Mouse (Mus musculus) neural tube, embryonic 13.5 days (tissue): ENCODE data around the gene Clcn7. TPM values are rescaled to one million over a fixed set of nuclear protein-coding genes. Genes with fewer than 3 reads are reported as not detected.

Source experiments
- ATAC-seq: fragments of 200-750 bp; cut with Nextera tagmentation; 2 replicates; pipeline ENCODE4 v1.8.0; 2017; ENCODE audit warnings: low read depth, mild to moderate bottlenecking, moderate TSS enrichment, moderate library complexity
- H3K27ac ChIP-seq: fragments of 300-500 bp; sonication (generic); replicated peaks from 2 replicates; pipeline ENCODE4 v1.5.1; 2015; ENCODE audit warnings: moderate library complexity, mild to moderate bottlenecking, inconsistent platforms
- H3K27me3 ChIP-seq: fragments of 300-500 bp; sonication (generic); 2 replicates; pipeline ENCODE4 v1.6.1; 2015; ENCODE audit warnings: mild to moderate bottlenecking, inconsistent platforms
- H3K36me3 ChIP-seq: fragments of 300-500 bp; sonication (generic); 2 replicates; pipeline ENCODE4 v1.6.1; 2015; ENCODE audit warnings: mild to moderate bottlenecking, inconsistent platforms
- H3K4me1 ChIP-seq: fragments of 300-500 bp; sonication (generic); replicated peaks from 2 replicates; pipeline ENCODE4 v1.6.1; 2015; ENCODE audit warnings: inconsistent platforms
- H3K4me2 ChIP-seq: fragments of 300-500 bp; sonication (generic); 2 replicates; pipeline ENCODE4 v1.6.1; 2015; ENCODE audit warnings: inconsistent platforms, mild to moderate bottlenecking, moderate library complexity
- H3K4me3 ChIP-seq: fragments of 300-500 bp; sonication (generic); 2 replicates; pipeline ENCODE4 v1.5.1; 2015; ENCODE audit warnings: mild to moderate bottlenecking, inconsistent platforms
- H3K9ac ChIP-seq: fragments of 300-500 bp; sonication (generic); 2 replicates; pipeline ENCODE4 v1.6.1; 2015; ENCODE audit warnings: moderate library complexity, mild to moderate bottlenecking, inconsistent platforms
- H3K9me3 ChIP-seq: fragments of 300-500 bp; sonication (generic); 2 replicates; pipeline ENCODE4 v1.6.1; 2016; ENCODE audit warnings: inconsistent platforms
- WGBS: fragments of 180-500 bp; shearing (Covaris S2); methylation state at CpG from one replicate; pipeline ENCODE4 v1.1.7; 2015; 5-methylcytosine and 5-hydroxymethylcytosine counted together
- polyA plus RNA-seq: library from polyadenylated mRNA; unstranded; fragments of >200 nt; fragmentation: Nextera tagmentation; extraction: Ambion mirVana; gene quantifications from 2 replicates; pipeline ENCODE4 v1.2.1, GENCODE M21; 2015

Clcn7 gene
- polyA plus RNA-seq, result 23.7 and 24.4 TPM in 2 replicates

DNA sequence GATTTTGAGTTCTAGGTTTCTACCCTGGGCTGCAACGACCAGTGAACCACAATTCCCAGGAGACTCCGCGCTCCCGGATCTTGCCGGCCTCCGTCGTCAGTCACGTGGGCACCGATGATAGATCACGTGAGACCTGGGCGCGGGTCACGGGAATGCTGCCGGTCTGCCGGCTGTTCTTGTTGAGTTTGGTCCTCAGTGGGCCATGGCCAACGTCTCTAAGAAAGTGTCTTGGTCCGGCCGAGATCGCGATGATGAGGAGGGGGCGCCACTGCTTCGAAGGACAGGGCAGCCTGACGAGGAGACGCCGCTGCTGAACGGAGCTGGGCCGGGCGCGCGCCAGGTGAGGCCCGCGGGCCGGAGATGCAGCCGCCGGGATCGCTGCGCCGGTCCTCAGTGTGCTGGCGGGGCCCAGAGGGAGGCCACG is at the start of gene Clcn7:
Gene Clcn7, plus strand, starts transcription at position 117 of the 424 bp plus-strand sequence.
- Histone ChIP-seq H3K4me3 (peak within 1 kb of the TSS; percentile 95), H3K27me3 (no peaks in the 10 kb centered on the region), H3K27ac (peak within 1 kb of the TSS; percentile 61; the same call in 1 of the 2 replicates), H3K4me1 (peaks cover 25% of the 10 kb centered on the region), H3K9ac (peak within 1 kb of the TSS; percentile 88), H3K4me2 (peak within 1 kb of the TSS; percentile 88), H3K36me3 (peaks cover 8% of the 10 kb centered on the region; the same call in 1 of the 2 replicates), H3K9me3 (no peaks in the 10 kb centered on the region)
- peak; percentile 89 for ATAC-seq
- under 1% methylated on average over 40 of the region's 40 CpGs for WGBS

DNA sequence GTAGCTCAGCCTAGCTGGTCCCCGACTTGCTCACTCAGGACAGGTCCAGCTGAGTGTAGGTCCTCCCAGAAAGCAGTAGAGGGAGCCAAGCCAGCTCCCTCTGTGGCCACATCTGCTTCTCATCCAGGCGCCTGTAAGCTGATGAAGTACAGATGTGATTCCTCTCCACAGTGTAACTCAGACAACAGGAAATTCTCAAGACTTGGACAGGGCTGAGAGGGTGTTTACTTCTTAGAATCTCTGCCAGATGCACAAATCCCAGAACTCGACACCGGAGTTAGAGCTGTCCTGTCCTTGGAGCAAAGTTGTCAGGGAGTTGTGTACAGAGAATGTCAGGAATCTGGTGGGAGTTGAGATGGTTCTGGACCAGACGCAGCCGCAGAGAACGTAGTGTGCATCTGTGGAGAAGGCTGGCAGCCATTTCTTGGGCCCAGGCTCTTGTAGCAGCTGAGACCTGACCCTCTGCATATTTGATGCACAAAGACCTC is 49.7 kb upstream of the Clcn7 start, which contains the start of gene Tmem204:
Gene Tmem204, minus strand, starts transcription at position 148 of the 488 bp plus-strand sequence.
- no peak for ATAC-seq
- Histone ChIP-seq H3K27me3 (no peaks in the 10 kb centered on the region), H3K9ac (no peak within 1 kb of the TSS), H3K4me1 (peaks cover 7% of the 10 kb centered on the region), H3K36me3 (peaks cover 18% of the 10 kb centered on the region), H3K4me2 (no peak within 1 kb of the TSS), H3K9me3 (no peaks in the 10 kb centered on the region), H3K4me3 (no peak within 1 kb of the TSS), H3K27ac (peak within 1 kb of the TSS; percentile 61)
- WGBS, result 70% methylated on average over 7 of the region's 7 CpGs

DNA sequence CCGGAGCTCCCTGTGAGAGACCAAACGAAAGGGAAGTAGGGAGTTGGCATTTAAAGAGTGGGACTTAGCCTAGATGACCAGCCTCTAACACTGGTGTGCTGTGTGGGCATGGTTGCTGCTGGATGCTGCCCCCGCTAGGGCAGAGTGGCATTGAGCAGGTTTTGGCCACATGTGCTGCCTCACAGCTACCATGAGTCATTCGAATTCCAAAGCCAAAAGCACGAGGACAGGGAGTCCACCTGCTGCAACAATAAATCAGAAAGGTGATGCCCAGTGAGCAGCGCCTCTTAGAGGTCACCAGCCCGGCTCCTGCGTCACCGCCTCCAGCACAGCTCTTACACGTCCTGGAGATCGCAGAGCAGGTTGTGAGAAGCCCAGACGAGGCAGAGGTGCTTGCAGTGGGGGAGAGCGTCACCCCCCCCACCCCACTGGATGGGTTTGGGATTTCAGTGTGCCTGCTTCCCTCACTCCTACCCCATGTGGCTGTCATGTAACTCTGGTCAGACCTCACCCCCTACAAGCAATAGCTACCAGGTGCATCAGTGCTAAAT is 48.3 kb upstream of the Clcn7 start:
- Histone ChIP-seq H3K4me1 (no peaks in the 10 kb centered on the region), H3K27me3 (no peaks in the 10 kb centered on the region), H3K4me3 (no peak overlapping the region), H3K9ac (no peak overlapping the region), H3K36me3 (peaks cover 29% of the 10 kb centered on the region), H3K27ac (no peak overlapping the region), H3K4me2 (no peak overlapping the region), H3K9me3 (no peaks in the 10 kb centered on the region)
- 78% methylated on average over 13 of the region's 13 CpGs for WGBS
- no peak for ATAC-seq

DNA sequence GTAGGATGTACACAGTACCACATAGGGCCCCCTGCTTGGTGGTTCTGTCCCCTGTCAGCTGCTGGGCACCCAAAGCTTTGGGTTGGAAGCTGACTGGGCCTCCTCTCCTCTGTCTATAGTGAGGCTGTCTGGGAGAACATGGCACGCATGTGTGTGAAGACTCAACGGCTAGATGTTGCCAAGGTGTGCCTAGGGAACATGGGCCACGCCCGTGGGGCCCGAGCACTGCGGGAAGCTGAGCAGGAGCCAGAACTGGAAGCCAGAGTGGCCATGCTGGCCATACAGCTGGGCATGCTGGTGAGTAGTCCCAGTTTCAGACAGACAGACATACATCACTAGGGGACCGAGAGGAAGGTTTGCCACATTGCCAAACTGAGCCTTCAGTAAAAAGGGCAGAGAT is 46.5 kb upstream of the Clcn7 start:
- H3K4me1 ChIP-seq, result no peaks in the 10 kb centered on the region
- no peak overlapping the region for H3K4me2 ChIP-seq
- 94% methylated on average over 7 of the region's 7 CpGs for WGBS
- peaks cover 36% of the 10 kb centered on the region for H3K36me3 ChIP-seq
- H3K4me3 ChIP-seq, result no peak overlapping the region
- no peak for ATAC-seq
- H3K27me3 ChIP-seq, result no peaks in the 10 kb centered on the region
- H3K27ac ChIP-seq, result no peak overlapping the region
- H3K9me3 ChIP-seq, result no peaks in the 10 kb centered on the region
- H3K9ac ChIP-seq, result no peak overlapping the region

DNA sequence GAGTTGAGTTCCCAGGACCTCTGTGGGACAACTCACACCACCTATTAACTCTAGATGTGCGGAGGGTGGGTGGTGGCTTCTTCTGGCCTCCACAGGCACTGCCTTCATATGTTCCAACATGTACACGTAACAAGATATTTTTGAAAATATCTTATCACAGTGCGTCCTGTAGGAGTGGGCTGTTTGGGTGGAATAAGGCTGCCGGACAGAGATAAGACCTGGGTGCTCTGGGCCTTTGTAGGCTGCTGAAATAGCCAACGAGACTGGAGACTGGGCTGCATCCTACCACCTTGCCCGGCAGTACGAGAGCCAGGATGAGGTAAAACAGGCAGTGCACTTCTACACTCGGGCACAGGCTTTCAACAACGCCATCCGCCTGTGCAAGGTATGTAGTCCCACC is 44.0 kb upstream of the Clcn7 start:
- H3K27ac ChIP-seq, result no peak overlapping the region
- WGBS, result 93% methylated on average over 10 of the region's 10 CpGs
- H3K4me3 ChIP-seq, result no peak overlapping the region
- no peak overlapping the region for H3K9ac ChIP-seq
- no peak overlapping the region for H3K4me2 ChIP-seq
- no peak for ATAC-seq
- no peaks in the 10 kb centered on the region for H3K9me3 ChIP-seq
- no peaks in the 10 kb centered on the region for H3K27me3 ChIP-seq
- H3K4me1 ChIP-seq, result no peaks in the 10 kb centered on the region
- H3K36me3 ChIP-seq, result peaks cover 60% of the 10 kb centered on the region

DNA sequence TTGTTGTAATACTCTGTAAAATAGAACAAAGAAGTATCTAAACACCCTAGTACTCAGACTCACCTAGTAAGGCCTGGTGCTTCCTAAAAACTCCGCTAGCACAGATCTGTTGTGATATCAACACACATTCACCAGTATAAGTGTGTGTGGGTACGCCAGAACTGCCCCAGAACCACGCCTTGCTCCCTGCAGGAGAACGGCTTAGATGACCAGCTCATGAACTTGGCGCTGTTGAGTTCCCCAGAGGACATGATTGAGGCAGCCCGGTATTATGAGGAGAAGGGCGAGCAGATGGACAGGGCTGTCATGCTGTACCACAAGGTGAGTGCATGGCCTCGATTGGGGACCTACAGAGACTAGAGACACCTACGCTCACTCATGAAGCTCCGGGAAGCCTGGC is 42.7 kb upstream of the Clcn7 start:
- no peak for ATAC-seq
- H3K27me3 ChIP-seq, result no peaks in the 10 kb centered on the region
- no peak overlapping the region for H3K4me3 ChIP-seq
- H3K9me3 ChIP-seq, result no peaks in the 10 kb centered on the region
- WGBS, result 91% methylated on average over 10 of the region's 10 CpGs
- H3K36me3 ChIP-seq, result peaks cover 69% of the 10 kb centered on the region
- no peak overlapping the region for H3K9ac ChIP-seq
- H3K27ac ChIP-seq, result no peak overlapping the region
- no peak overlapping the region for H3K4me2 ChIP-seq
- no peaks in the 10 kb centered on the region for H3K4me1 ChIP-seq

DNA sequence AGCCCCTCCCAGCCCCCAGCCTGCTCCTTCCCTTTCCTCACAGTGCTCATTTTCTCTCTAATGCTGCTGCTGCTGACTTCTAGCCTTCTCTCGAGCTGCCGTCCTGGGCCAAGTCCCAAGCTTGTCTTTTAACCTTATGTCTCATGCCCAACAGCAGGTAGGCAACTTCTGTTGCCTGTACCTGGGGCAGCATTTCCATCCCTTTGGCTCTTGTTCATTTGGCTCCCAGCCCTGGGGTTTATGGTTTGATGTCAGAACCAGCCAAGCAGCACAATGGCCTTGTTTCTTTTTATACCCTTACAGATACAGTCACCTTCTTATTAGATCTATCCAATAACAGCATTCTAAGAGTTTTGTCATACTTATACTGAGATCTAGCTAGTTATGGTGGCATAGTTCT is 37.0 kb upstream of the Clcn7 start:
- 88% methylated on average over 2 of the region's 2 CpGs for whole genome bisulfite sequencing
- H3K36me3 ChIP-seq, result peaks cover 78% of the 10 kb centered on the region

DNA sequence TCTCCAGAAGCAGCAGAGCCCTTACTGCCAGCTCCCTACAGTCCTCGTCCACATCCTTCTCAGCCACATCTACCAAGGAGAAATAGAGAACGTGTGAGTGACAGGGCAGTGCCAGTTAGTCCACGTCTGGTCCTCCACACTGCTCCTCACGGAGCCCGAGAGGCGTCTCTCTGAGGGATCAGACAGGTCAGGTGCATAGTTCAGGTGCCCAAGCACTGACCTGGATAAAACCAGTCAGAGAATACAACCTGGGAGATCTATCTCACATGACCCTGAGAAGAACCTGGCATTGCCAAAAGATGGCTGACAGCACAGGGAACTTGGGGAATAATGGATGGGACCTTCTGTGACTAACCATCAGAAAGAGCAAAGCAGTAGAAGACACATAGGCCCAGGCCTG is 33.1 kb upstream of the Clcn7 start:
- Histone ChIP-seq H3K4me3 (no peak overlapping the region), H3K4me1 (no peaks in the 10 kb centered on the region), H3K27me3 (no peaks in the 10 kb centered on the region), H3K27ac (no peak overlapping the region), H3K36me3 (peaks cover 81% of the 10 kb centered on the region), H3K9me3 (no peaks in the 10 kb centered on the region), H3K4me2 (no peak overlapping the region), H3K9ac (no peak overlapping the region)
- ATAC-seq, result no peak
- 95% methylated on average over 6 of the region's 6 CpGs for WGBS

More for the DNA sequence above, 37.0 kb upstream of the Clcn7 start:
- no peaks in the 10 kb centered on the region for H3K27me3 ChIP-seq
- ATAC-seq, result no peak
- H3K4me2 ChIP-seq, result no peak overlapping the region
- no peaks in the 10 kb centered on the region for H3K4me1 ChIP-seq
- no peak overlapping the region for H3K9ac ChIP-seq
- no peaks in the 10 kb centered on the region for H3K9me3 ChIP-seq
- no peak overlapping the region for H3K27ac ChIP-seq
- no peak overlapping the region for H3K4me3 ChIP-seq

DNA sequence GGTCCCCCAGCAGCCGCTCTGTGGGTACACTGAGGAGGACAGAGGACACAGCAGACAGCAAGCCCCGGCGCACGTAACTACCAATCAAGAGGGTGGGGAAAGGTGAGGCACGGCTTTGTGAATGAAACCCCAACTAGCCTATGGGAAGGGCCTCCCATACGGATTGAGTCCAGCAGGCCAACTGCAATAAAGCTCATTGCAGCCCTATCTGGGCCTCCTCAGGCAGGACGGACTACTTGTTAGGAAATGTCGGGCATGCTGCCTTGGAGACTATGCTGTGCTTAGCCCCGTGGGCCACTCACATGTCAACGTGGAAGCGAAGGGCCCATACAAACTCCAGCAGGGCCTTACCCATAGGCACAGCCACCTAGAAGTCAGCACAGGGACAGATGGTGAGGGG is 31.9 kb upstream of the Clcn7 start:
- Histone ChIP-seq H3K27ac (no peak overlapping the region), H3K9ac (no peak overlapping the region), H3K9me3 (no peaks in the 10 kb centered on the region), H3K4me1 (no peaks in the 10 kb centered on the region), H3K36me3 (peaks cover 93% of the 10 kb centered on the region), H3K4me2 (no peak overlapping the region), H3K4me3 (no peak overlapping the region), H3K27me3 (no peaks in the 10 kb centered on the region)
- WGBS, result 95% methylated on average over 11 of the region's 11 CpGs
- no peak for ATAC-seq

DNA sequence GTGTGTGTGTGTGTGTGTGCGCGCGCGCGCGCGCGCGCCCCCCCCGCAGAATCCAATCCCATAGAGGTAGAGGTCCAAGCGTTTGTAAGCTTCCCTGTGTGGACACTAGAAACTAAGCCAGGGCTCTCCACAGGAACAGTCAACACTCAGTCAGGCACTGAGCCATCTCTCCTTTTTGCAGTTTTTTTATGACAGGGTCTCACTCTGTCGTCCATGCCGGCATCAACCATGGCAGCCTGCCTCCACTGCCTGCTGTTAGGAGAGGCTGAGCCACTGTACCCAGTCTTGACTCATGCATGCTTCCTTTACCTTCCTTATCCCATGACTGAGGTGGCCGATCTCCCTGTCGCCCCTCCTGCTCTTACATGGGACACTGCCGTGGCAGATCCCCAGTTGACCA is 25.4 kb upstream of the Clcn7 start:
- Histone ChIP-seq H3K4me1 (no peaks in the 10 kb centered on the region), H3K27me3 (no peaks in the 10 kb centered on the region), H3K9ac (no peak overlapping the region), H3K4me2 (no peak overlapping the region), H3K36me3 (peaks cover 89% of the 10 kb centered on the region), H3K4me3 (no peak overlapping the region), H3K27ac (no peak overlapping the region), H3K9me3 (no peaks in the 10 kb centered on the region)
- 96% methylated on average over 14 of the region's 16 CpGs for WGBS
- no peak for ATAC-seq

DNA sequence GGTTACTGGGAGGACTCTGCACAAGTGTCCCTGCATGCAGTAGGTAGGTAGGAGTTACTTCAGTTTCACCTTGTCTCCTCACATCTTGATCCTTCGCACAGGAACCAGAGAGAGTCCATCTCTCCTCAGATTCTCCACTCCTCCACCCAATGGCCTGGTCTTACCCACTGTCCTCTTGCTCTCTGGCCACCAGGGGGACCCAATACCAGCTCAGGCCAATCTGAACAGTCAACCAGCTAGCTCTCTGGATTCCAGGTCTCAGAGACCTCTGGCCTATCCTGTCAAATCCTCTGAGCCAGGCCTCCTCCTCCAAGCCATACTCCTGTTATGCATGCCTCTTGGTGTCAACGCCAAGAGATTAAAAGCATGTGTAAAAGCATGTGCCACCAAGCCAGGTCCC is 23.6 kb upstream of the Clcn7 start:
- Histone ChIP-seq H3K9me3 (no peaks in the 10 kb centered on the region), H3K9ac (no peak overlapping the region), H3K4me1 (peaks cover 4% of the 10 kb centered on the region), H3K36me3 (peaks cover 75% of the 10 kb centered on the region), H3K27ac (no peak overlapping the region), H3K4me3 (no peak overlapping the region), H3K27me3 (no peaks in the 10 kb centered on the region), H3K4me2 (no peak overlapping the region)
- no peak for ATAC-seq
- WGBS, result 85% methylated on average over 2 of the region's 2 CpGs

DNA sequence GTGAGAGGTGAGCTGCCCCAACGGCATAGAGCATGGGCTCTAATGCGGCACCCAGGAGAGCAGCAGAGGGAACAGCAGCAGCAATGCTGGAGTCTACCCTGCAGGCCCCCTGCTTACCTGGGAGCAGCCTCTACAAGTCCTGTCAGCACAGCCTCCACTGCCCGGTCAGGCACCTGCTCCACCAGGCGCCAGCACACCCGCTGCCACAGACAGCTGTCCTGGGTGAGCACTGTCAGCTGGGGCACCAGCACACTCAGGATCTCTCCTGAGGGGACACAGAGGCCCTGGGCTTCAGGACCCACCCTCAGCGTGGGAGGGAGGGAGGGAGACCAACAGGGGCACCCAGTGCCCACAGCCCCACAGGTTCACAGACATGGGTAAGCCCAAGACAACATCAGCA is 22.6 kb upstream of the Clcn7 start:
- 98% methylated on average over 6 of the region's 6 CpGs for WGBS
- ATAC-seq, result no peak

DNA sequence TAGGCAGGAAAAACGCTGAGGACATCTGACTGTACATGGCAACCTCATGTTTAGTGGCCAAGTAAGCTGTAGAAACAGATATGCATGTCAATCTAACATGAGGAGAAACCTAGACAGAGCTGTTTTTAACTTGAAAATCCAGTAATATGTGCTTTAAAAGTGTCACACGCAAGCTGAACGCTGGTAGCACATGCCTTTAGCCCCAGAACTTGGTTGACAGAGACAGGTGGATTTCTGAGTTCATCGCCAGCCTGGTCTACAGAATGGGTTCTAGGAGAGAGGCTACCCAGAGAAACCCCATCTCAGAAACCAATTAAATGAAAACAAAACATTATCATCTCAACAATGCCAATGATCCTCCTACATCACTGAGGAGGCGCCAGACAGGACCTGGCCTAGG is 22.0 kb upstream of the Clcn7 start:
- ATAC-seq, result no peak
- H3K4me1 ChIP-seq, result peaks cover 14% of the 10 kb centered on the region
- no peaks in the 10 kb centered on the region for H3K9me3 ChIP-seq
- H3K27ac ChIP-seq, result no peak overlapping the region
- H3K9ac ChIP-seq, result no peak overlapping the region
- 96% methylated on average over 5 of the region's 5 CpGs for WGBS
- H3K4me2 ChIP-seq, result no peak overlapping the region
- H3K27me3 ChIP-seq, result no peaks in the 10 kb centered on the region
- H3K4me3 ChIP-seq, result no peak overlapping the region
- peaks cover 59% of the 10 kb centered on the region for H3K36me3 ChIP-seq

More for the DNA sequence above, 22.6 kb upstream of the Clcn7 start:
- Histone ChIP-seq H3K4me2 (no peak overlapping the region), H3K9ac (no peak overlapping the region), H3K4me1 (peaks cover 12% of the 10 kb centered on the region), H3K36me3 (peaks cover 65% of the 10 kb centered on the region), H3K27ac (no peak overlapping the region), H3K27me3 (no peaks in the 10 kb centered on the region), H3K4me3 (no peak overlapping the region), H3K9me3 (no peaks in the 10 kb centered on the region)
